Mouse (Mus musculus) frontal cortex, postnatal 14 days (tissue): ENCODE measurements at regions not wholly inside any gene's neighbourhood (a gene's known extent, or its start where the extent isn't known, plus 50 kb on each side); places are given as distances from the start of the nearest gene placed in this dataset.

ENCODE experiments used
- DNase-seq, 2 experiments: peaks; one replicate each; pipeline ENCODE4 v3.0.0; 2022; ENCODE audit warnings: low spot score in 2 of 2

- no peak for DNase-seq
Measured at GRCm38 (mm10) chr4:125270951-125271350, 143.3 kb upstream of the Zc3h12a start.

DNA sequence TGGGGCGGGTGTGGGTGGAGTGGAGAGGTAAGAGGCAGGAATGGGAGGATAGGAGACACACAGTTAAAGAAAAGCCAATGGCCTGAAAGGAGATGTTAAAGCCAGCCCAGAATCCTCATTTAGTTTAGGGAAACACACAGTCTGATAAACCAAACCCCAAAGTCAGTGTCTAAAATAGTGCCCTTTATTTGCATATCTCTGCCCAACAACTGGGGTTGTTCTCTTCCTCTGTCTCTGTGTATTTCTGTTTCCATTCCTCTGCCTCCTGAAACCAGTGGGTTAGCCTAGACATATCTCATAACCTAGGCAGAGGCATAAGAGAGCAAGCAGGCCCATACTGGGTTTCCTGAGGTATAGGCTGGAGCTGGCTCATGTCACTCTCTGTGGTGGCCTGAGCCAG lies 138.6 kb upstream of the Zc3h12a start:
- DNase-seq: no peak

- no peak for DNase-seq
Measured at GRCm38 (mm10) chr4:125265575-125265974, 137.9 kb upstream of the Zc3h12a start.

DNA sequence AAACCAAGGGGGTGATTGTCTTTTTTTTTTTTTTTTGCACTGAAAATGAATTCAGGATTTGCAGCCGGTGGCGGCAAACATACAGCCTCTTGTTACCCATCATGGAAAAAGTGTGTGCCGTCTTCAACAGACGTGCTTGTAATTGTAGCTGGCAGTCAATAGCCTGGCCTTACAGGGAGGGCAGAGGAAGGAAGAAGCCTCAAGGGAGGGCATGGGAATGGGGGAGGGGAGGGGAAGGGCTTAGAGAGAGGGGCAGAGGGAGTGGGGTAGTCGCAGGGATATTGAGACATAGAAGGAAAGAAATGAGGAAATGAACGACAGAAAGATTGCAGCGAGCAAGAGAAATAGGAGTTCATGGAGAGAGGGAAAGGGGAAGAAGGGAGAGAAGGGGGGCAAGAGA lies 137.4 kb upstream of the Zc3h12a start:
- no peak for DNase-seq

- no peak for DNase-seq
Measured at GRCm38 (mm10) chr4:125261547-125261946, 133.9 kb upstream of the Zc3h12a start.

DNA sequence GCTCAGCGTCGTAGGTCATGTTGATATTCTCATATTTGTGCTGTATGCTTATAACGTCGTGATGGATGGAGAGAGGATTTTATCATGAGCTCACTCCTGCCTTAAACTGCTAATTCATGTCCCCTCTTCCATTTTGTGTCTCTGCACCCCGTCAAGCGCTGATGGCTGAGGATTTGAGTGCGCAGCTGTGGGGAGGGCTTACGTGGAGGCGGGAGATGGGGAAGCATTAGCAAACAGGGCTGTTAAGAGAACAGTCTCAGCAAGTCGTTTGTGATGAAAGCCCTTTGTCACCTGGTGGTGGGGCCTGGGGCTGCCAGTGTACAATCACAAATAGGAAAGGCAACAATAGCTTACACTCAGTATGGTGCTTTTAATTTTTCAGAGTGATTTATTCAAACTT lies 131.7 kb upstream of the Zc3h12a start:
- DNase-seq: no peak

DNA sequence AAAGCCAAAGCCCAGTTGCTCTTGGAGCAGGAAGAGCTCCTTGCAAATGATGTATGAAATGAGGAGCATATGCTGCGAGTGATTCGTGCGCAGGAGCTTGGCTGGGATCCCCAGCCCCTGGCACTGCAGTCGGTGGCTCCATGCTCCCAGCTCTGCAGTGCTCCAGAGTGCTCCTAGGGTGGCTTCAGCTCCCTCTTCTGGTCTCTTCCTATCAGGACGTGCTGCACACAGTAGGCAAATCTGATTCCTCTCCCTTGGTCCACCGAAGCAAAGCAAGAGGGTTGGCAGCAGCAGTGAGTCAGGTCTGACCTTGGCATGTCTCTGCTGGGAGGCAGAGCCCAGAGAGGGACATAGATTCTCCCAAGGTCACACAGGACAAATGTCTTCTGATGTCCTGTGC lies 130.3 kb upstream of the Zc3h12a start:
- no peak for DNase-seq

DNA sequence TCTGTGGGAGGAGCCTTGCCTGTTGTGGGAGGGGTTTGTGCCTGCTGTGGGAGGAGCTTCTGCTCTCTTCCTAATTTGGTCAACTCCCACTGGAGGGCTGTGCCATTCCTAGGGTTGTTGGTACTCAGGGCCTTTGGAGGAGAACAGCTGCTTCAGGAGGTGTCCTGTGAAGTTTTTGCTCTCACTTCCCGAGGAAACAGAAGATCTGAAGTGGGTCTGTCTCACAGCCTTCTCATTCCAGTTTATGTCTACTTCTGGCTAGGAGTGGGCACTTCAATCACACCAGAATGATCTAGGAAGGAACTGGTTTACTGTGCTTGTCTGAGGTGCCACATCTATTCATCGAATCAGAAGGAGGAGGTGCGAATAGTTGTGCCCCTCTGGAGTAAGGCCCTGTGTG lies 125.5 kb upstream of the Zc3h12a start:
- DNase-seq: no peak

DNA sequence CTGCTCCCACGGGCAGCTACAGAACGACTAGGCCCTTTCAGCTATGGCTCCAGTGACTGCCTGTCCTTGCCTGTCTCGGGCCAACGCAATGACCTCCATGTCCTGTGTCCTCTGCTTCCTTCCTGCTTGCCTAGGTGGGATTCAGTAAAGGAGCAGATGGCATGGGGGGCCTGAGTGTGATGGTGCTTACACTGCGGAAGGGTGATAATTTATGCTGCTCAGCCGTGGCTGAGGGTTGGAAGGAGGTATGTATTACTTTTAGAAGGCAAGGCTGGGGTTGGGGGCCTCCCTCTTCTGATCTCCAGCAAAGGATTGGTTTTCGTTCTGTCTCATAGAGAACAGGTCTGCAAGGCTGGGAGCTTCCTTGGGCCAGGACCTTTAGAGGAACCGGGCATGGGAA lies 124.6 kb upstream of the Zc3h12a start:
- no peak for DNase-seq

DNA sequence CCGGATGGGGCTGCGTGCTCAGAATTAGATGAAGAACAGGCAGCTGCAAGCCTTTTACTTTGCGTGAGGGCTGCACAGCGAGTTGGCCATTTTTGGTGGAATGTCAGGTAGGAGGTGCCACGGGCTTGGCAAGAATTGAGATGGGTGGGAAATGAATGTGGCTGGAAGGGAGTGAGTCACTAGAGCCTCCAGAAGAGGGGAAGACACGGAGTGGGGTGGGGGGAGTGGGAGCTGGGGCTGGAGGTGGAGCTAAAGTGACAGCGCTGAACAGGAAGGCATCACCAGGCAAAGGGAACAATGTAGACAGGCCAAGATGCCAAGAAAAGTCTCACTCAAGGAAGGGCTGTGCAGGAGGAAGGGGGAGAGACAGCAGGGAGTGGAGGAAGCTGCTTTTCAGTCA lies 121.4 kb upstream of the Zc3h12a start:
- no peak for DNase-seq

DNA sequence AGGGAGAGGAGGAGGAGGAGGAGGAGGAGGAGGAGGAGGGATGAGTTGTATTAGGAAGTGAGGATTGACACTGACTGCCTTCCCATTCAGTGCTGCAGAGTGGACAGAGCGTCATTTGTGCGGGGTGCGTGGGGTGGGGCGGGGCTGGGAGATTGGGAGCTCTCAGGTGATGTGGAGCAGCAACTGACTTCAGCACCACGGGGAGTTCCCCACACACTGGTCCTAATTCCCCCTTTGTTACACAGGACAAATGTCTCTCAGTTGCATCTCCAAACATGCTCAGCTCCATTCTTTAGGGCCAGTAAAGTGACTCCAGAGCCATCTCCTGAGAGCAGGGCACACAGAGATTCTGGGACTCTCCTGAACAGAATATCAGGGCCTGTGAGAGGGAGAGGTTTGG lies 118.5 kb upstream of the Zc3h12a start:
- DNase-seq: no peak

DNA sequence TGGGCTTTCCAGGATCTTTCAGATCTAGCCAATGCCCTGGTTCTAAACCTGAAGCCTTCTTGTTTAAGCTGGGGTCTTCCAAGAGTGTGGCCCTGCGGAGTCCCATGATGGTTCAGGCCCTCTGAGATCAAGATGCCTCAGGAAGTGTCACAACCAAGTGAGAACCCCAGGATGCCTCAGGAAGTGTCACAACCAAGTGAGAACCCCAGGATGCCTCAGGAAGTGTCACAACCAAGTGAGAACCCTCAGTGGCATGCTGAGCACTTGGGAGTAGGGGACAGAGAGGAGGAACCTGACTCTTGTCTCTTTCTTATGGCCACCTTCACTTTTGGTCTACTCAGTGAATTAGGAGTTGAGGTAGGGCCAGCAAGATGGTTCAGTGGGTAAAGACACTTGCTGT lies 114.9 kb upstream of the Zc3h12a start:
- DNase-seq: no peak

DNA sequence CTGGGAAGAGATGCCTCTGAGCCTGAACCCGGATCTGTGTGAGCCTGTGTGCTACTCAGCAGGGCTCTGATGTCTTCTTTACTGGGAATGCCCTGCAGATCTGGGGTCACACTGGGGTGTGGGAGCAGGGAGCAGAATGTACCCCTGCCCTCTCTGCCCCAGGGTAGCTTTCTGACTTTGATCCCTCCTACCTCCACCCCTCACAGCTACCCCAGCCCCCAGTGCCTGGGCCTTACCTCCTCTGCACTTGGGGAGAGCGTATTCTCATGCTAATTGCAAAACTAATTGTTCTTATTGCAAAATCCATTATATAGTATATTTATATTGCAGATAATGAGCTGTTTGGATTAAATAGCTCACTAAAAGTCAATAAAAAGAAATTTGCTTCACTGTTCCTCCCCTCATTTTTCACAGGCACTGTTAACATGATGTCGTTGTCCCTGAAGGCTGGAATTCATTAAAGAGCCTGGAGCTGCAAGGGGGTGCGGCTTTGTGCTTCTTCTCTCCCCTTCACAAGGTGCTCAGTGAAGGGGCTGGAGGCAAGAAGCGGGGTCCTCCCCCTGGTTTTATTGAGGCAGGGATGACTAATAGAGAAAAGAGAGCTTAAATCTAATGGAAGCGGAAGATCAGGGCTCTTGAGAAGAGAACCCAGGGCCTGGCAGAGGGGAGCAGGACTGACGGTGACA lies 114.1 kb upstream of the Zc3h12a start:
- DNase-seq: no peak

GRCm38 (mm10) chr4:125231711-125232260 lies 104.1 kb upstream of the Zc3h12a start:
- DNase-seq: peak in 1 of 2 experiments; percentile 23

DNA sequence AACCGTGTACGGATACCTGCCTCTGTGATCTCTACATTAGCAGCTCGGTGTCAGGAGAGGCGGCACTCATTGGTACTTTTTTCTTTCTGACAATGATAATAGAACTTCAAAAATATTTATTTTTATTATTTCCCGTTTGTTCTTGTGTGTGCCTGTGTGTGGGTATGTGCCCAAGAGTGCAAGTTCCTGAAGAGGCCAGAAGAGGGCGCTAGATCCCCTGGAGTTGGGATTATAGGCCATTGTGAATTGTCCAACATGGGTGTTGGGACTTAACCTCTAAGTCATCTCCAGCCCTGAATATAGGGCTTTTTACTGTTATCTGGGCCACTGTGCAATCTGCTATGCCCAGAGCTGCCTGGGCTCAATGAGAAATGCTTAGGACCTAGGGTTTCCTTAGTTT lies 99.6 kb upstream of the Zc3h12a start:
- no peak for DNase-seq

DNA sequence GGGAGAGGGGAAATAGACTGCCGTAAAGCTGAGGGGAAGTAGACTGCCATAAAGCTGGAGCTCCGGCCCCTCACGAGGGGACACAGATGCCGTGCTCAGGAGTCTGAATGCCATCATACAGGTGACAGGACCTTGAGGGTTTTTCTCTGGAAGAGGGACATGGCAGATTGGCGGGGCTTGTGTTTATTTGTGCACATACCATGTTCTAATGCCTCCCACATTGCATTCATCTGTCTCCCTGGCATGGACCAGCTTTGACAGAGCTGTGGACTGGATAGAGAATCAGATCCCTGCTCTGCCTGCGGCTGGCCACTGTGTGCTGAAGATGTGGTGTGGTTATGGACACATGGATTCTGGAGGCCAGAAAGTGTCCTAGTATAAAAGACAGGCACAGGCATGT lies 95.3 kb upstream of the Zc3h12a start:
- no peak for DNase-seq

DNA sequence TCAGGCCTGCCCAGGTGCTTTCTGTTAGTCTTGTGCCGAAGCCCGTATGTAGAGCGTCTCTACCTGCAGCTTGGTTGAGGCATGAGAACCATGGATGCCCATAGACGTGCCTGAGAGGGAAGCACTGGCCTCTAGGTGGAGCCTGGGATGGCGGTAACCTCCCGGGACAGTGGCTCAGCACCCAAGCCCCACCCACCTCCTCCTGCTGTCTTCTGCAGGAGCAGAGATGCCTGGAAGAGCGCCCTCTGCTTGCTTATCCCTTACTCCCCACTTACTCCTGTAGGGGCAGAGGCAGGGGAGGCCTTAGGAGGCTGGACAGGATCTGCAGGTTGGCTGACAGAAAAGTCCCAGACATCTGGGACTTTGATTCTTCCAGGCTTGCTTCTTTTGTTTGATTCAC lies 92.7 kb upstream of the Zc3h12a start:
- DNase-seq: no peak

DNA sequence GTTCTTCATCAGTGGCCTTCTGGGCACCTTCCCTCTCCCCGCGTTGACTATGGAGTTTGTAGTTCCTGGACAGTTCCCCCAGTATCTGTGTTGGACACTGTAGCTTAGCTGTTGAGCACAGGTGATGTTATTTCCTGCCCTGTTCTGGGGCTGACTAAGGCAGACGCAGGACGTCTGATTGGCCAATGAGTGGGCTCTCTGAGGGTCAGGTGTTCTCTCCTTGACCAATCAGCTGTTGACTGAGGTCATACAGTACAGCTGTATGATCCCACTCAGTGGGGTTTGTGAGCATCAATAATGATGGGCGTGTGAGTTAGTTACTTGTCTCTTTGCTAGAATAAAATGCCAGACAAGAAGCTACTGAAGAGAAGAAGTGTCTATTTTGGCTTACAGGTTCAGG lies 91.6 kb upstream of the Zc3h12a start:
- DNase-seq: no peak

DNA sequence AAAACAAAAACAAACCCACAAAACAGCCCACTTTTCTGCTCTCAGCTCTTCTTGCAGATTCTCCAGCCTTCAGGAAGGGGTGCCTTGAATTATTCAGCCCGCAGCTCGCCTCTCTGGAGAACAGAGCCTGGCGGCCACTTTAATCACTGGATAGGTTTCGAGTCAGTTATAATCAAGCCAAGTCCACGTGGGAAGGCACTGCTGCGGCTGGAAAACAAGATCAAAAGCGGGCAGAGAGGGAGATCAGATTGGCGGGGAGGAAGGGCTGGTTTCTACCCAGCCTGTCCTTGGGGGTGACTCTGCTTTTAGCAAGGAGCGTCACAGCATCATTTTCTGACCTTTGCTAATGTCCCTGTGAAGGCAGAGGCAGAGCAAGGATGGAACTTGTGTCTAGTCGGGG lies 86.7 kb upstream of the Zc3h12a start:
- DNase-seq: no peak

- DNase-seq: no peak
Measured at GRCm38 (mm10) chr4:125212176-125212530, 84.5 kb upstream of the Zc3h12a start.

DNA sequence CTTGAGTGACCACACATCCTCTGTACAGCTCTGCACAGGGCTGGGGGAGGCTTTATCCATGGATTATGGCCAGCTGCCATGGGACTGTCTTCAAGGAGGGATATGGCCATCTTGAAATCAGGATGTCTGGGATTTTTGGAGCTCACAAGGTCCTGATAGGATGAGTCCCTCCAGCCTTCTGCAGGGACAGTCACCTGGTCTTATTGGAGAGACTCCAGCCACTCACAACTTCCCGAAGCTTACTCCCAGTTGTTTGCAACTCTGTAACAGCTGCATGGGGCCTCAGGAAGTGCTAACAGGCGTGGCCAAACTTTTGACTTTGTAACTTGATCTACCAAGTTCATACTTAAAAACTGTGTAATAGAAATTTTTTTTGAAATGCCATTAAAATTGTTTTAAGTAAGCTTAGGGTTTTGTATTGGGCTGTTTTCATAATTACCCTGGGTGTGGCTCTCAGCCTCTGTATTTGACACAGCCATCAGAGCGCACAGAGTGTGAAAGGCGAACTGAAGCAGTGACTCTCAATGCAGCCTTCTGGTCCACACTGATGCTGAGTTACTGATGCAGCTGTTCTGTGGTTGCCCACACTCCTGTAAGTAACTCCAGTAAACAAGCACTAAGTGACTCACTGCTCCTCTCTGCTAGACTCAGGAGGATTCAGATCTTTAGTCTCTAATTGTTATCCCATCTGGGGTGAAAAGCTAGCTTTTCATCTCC lies 84.0 kb upstream of the Zc3h12a start:
- DNase-seq: no peak

GRCm38 (mm10) chr4:125210719-125211118 lies 83.1 kb upstream of the Zc3h12a start:
- DNase-seq: no peak

GRCm38 (mm10) chr4:125208136-125208915 lies 80.7 kb upstream of the Zc3h12a start:
- no peak for DNase-seq
